Mouse (Mus musculus): ENCODE measurements around the gene Ago4. TPM values are rescaled to one million over a fixed set of nuclear protein-coding genes. Genes with fewer than 3 reads are reported as not detected.

Ago4 gene
- polyA plus RNA-seq (2016; fragmentation: Nextera tagmentation; extraction: Ambion mirVana), result 1.0 and 1.4 TPM in 2 replicates

DNA sequence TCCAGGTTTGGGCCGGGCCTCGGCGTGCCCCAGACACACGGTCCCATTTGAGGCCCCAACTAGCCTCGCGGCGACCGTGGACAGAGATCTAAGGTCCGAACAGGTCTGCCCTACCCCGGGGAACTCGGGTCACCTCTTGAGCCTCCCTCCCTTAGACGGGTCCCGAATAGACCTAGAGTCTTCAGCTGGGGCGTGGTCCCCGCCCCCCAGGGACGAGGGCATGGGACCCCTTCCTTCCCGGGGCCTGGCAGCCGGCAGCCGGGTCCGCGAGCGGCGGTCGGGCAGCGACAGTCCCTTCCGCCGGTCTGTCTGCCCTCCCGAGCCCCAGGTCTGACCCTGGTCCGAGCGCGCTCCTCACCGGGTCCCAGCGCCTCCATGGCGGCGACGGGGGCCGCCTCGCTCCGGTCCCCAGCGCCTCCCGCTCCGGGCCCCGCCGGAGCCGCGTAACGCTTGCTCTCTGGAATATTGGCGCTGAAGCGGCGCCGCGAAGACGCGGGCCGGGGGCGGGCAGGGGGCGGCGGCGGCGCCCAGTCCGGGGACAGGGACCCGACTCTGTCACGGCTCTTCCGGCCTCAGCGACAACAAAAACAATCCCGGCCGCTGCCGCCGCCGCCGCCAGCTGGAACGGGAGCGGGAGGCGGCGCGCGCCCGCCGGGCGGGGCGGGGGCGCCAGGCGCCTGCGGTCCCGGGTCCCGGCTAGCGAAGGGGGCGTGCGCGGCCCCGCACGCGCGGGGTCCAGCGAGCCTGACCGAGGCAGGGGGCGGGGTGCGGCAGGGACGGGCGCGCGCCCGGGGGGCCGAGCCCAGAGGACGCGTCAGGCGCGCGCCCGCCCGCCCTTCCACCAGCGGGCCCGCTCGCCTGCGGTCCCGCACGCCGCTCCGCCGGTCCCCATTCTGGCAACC lies at the start of gene Ago4:
Ago4 (minus strand) TSS at position 646 of the 902 bp plus-strand sequence.
- Histone ChIP-seq H3K36me3 (no peaks in the 10 kb centered on the region), H3K4me2 (peak within 1 kb of the TSS; percentile 95), H3K27ac (ENCODE audit: poor library complexity, severe bottlenecking) (no peak within 1 kb of the TSS), H3K9me3 (replicated peaks) (no peaks in the 10 kb centered on the region), H3K4me1 (replicated peaks) (peaks cover 5% of the 10 kb centered on the region), H3K4me3 (peak within 1 kb of the TSS; percentile 81), H3K9ac (peak within 1 kb of the TSS; percentile 85), H3K27me3 (replicated peaks) (peaks cover 5% of the 10 kb centered on the region; the same call in 1 of the 2 replicates)
- peak; percentile 84 for ATAC-seq (ENCODE audit: insufficient number of reproducible peaks, low FRiP score)
- under 1% methylated on average over 117 of the region's 120 CpGs for WGBS

DNA sequence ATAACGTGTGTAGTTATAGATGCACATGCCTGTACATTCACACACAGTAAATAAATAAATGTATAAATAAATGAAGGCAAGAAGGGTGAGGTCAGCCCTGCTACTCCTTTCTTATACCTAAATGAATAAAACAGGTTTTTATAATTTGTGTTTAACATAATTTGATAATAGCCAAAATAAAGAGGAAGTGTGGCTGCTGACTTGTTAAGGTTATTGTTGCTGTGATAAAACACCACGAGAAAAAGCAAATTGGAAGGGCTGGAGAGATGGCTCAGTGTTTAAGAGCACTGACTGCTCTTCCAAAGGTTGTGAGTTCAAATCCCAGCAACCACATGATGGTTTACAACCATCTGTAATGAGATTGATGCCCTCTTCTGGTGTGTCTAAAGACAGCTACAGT lies 45.8 kb upstream of the Ago4 start:
- Histone ChIP-seq H3K4me3 (no peak overlapping the region), H3K27me3 (replicated peaks) (no peaks in the 10 kb centered on the region), H3K9me3 (replicated peaks) (0 out of 2 replicates have a peak, but pooled peaks cover 3% of the 10 kb centered on the region), H3K4me1 (replicated peaks) (no peaks in the 10 kb centered on the region), H3K36me3 (peaks cover 91% of the 10 kb centered on the region), H3K27ac (ENCODE audit: poor library complexity, severe bottlenecking) (no peak overlapping the region), H3K4me2 (no peak overlapping the region), H3K9ac (no peak overlapping the region)
- no peak for ATAC-seq (ENCODE audit: insufficient number of reproducible peaks, low FRiP score)
- 88% methylated on average over 2 of the region's 2 CpGs for WGBS

DNA sequence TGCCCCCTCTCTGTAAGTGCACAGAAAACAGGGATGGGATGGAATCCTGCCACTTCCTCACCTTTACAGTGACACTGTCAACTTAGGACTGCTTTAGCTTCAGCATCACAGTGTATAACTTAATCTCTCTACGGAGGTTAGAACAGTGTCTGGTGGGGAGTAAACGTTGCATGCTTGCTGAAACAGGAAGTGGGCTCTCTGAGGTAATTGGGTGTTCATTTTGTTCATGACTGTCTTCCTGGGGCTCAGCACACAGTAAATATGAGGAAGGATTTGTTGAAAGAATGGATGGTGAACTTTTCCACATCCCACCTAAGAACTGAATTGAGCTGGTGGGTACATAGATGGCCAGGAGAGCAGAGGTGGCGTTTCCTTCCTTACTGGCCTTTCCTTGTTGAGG lies 44.6 kb upstream of the Ago4 start:
- no peak overlapping the region for H3K27ac ChIP-seq (ENCODE audit: poor library complexity, severe bottlenecking)
- H3K9me3 ChIP-seq (replicated peaks), result 0 out of 2 replicates have a peak, but pooled peaks cover 3% of the 10 kb centered on the region
- 81% methylated on average over 3 of the region's 3 CpGs for WGBS
- peaks cover 93% of the 10 kb centered on the region for H3K36me3 ChIP-seq
- H3K4me3 ChIP-seq, result no peak overlapping the region
- no peaks in the 10 kb centered on the region for H3K4me1 ChIP-seq (replicated peaks)
- no peak for ATAC-seq (ENCODE audit: insufficient number of reproducible peaks, low FRiP score)
- no peak overlapping the region for H3K4me2 ChIP-seq
- no peak overlapping the region for H3K9ac ChIP-seq
- no peaks in the 10 kb centered on the region for H3K27me3 ChIP-seq (replicated peaks)

DNA sequence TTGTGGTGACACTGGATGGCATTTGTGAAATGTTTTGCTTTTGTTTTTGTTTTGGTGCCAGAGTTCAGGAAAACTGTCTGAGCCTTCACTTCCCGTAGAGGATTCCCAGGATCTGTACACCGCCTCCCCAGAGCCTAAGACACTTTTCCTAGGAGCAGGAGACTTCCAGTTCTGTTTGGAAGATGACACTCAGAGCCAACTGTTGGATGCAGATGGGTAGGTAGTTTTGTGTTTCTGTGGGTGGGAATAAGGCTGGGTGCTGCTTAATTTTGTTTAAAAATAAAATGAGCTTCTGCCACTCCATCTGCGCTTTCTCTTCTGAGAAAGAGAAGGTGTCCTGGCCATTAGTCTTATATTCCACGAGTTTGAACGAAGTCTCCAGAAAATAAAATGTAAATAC lies 43.0 kb upstream of the Ago4 start:
- H3K4me2 ChIP-seq, result no peak overlapping the region
- 97% methylated on average over 5 of the region's 5 CpGs for WGBS
- H3K9ac ChIP-seq, result no peak overlapping the region
- no peak overlapping the region for H3K4me3 ChIP-seq
- peaks cover 97% of the 10 kb centered on the region for H3K36me3 ChIP-seq
- H3K4me1 ChIP-seq (replicated peaks), result no peaks in the 10 kb centered on the region
- H3K9me3 ChIP-seq (replicated peaks), result 0 out of 2 replicates have a peak, but pooled peaks cover 3% of the 10 kb centered on the region
- no peaks in the 10 kb centered on the region for H3K27me3 ChIP-seq (replicated peaks)
- no peak for ATAC-seq (ENCODE audit: insufficient number of reproducible peaks, low FRiP score)
- H3K27ac ChIP-seq (ENCODE audit: poor library complexity, severe bottlenecking), result no peak overlapping the region

DNA sequence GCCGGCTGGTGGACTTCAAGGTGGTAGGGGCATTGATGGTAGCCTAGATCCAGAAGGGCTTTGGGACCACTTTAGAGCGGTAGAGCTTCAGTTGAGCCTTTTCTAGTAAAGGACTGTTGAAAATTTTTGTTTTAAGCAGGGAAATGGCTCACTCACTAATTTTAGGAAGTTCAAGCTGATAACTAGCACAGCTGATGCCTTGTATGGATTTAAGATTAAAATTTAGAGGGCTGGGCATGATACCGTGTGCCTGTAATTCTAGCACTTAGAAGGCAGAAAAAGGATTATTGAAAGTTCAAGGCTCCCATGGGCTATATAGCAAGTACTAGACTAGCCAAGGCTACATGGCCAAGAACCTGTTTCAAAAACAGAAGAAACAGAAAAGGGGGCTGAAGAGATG lies 36.5 kb upstream of the Ago4 start:
- H3K4me3 ChIP-seq, result no peak overlapping the region
- no peaks in the 10 kb centered on the region for H3K4me1 ChIP-seq (replicated peaks)
- no peak for ATAC-seq (ENCODE audit: insufficient number of reproducible peaks, low FRiP score)
- no peak overlapping the region for H3K4me2 ChIP-seq
- no peaks in the 10 kb centered on the region for H3K27me3 ChIP-seq (replicated peaks)
- no peak overlapping the region for H3K27ac ChIP-seq (ENCODE audit: poor library complexity, severe bottlenecking)
- WGBS, result 86% methylated on average over 3 of the region's 3 CpGs
- 0 out of 2 replicates have a peak, but pooled peaks cover 2% of the 10 kb centered on the region for H3K9me3 ChIP-seq (replicated peaks)
- peaks cover 87% of the 10 kb centered on the region for H3K36me3 ChIP-seq
- H3K9ac ChIP-seq, result no peak overlapping the region

DNA sequence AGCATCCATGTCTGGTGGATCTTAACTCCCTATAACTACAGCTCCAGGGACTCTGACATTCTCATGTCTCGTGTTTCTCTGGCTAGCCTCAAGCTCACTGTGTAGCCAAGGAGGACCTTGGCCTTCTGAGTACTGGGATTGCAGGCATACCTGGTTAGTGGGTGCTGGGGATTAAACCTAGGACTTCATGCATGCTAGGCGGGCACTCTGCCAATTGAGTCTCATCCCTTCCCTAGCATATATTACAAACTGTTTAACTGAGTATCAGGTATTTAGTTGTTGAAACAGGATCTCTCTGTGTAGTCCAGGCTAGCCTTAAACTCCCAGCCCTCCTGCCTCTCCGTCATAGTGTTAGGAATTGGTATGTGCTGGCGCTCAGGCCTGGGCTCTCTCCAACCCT lies 34.0 kb upstream of the Ago4 start:
- Histone ChIP-seq H3K36me3 (peaks cover 76% of the 10 kb centered on the region), H3K4me3 (no peak overlapping the region)
- 89% methylated on average over 4 of the region's 4 CpGs for WGBS

DNA sequence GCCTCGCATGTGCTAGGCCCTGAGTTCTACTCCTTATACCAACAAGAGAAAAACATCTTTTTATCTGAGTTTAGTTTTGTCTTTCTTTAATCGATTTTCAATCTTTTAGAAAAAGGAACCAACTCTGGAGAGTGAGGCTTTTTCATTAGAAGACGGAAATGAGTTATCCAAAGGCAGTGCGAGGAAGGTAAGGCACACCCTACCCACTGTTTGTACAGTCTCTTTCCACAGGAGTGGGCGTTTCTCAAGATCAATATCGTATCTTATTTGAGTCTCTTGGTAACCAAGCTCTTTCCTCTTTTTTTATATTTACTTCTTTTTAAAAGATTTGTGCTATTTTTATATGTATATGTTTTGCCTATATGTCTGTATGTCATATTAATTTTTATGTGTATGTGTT lies 30.5 kb upstream of the Ago4 start:
- H3K9ac ChIP-seq, result no peak overlapping the region
- H3K27me3 ChIP-seq (replicated peaks), result no peaks in the 10 kb centered on the region
- H3K4me3 ChIP-seq, result no peak overlapping the region
- no peaks in the 10 kb centered on the region for H3K4me1 ChIP-seq (replicated peaks)
- no peaks in the 10 kb centered on the region for H3K9me3 ChIP-seq (replicated peaks)
- H3K4me2 ChIP-seq, result no peak overlapping the region
- no peak overlapping the region for H3K27ac ChIP-seq (ENCODE audit: poor library complexity, severe bottlenecking)
- peaks cover 64% of the 10 kb centered on the region for H3K36me3 ChIP-seq
- ATAC-seq (ENCODE audit: insufficient number of reproducible peaks, low FRiP score), result no peak
- WGBS, result 88% methylated on average over 6 of the region's 6 CpGs

More for the DNA sequence above, 34.0 kb upstream of the Ago4 start:
- ATAC-seq (ENCODE audit: insufficient number of reproducible peaks, low FRiP score), result no peak
- no peaks in the 10 kb centered on the region for H3K4me1 ChIP-seq (replicated peaks)
- no peak overlapping the region for H3K9ac ChIP-seq
- no peaks in the 10 kb centered on the region for H3K9me3 ChIP-seq (replicated peaks)
- no peak overlapping the region for H3K4me2 ChIP-seq
- no peak overlapping the region for H3K27ac ChIP-seq (ENCODE audit: poor library complexity, severe bottlenecking)
- H3K27me3 ChIP-seq (replicated peaks), result no peaks in the 10 kb centered on the region

DNA sequence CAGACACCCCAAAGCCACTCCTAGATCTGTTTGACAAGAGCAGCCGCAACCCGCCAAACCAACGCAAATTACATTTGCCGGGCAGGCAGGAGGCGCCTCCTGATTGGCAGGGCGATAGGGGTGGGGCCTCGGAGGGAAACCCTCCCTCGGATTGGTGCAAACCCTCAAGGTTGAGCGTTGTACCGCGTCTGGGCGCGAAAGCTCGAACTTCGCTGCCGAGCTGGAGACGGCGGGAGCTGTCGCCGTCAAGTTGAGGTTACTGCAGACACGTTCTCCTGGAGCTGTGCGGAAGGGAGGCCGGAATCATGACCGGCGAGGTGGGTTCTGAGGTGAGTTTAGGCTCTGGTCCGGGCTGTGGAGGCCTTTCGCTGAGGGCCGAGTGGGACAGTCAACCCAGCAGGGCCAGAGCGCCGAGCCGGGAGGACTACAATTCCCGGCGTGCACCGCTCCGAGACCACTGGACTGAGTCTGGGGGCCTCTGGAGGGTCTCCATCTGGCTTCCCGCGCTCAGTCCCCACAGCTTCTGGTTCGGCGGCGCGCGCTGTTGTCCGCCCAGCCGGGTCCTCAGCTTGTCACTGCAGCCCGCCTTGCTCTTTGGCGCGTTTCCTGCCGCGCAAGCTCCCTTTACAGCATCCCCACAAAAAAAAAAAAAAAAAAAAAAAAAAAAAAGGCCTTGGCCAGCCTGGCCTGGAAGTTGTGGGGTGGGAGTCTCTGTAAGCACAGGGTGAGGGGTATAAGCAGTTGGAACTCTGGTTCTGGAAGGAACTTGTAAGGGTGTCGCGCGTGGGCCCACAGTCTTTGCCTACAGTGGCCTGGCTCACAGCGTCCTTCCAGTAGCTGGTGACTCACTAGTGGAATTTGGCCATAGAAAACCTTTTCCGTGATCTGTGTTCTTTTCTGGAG lies 23.8 kb upstream of the Ago4 start, which contains the start of gene Clspn:
Clspn (plus strand) TSS at position 127 of the 903 bp plus-strand sequence.
- Histone ChIP-seq H3K9ac (peak within 1 kb of the TSS; percentile 86), H3K9me3 (replicated peaks) (no peaks in the 10 kb centered on the region), H3K27me3 (replicated peaks) (no peaks in the 10 kb centered on the region), H3K4me2 (peak within 1 kb of the TSS; percentile 87), H3K4me3 (peak within 1 kb of the TSS; percentile 98), H3K36me3 (peaks cover 13% of the 10 kb centered on the region), H3K27ac (ENCODE audit: poor library complexity, severe bottlenecking) (peak within 1 kb of the TSS; percentile 73), H3K4me1 (replicated peaks) (peaks cover 10% of the 10 kb centered on the region)
- peak; percentile 95 for ATAC-seq (ENCODE audit: insufficient number of reproducible peaks, low FRiP score)
- WGBS, result under 1% methylated on average over 54 of the region's 54 CpGs

DNA sequence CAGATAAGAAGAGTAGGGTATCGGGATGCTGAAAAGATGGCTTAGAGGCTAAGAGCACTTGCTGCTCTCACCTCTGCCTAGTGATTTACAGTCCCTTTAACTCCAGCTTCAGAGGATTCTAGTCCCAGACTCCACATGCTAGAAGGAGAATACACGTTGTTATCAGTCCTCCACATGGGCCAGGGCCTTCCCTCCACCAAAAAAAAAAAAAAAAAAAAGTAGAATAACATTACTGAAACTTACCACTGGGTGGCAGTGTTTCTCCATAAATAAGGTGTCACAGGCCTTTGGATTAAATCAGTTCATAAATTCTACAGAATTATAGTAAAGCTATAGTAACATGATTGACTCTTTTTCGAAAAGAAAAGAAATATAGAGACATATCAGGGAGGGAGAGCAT lies 21.2 kb upstream of the Ago4 start:
- Histone ChIP-seq H3K27me3 (replicated peaks) (no peaks in the 10 kb centered on the region), H3K9ac (no peak overlapping the region), H3K27ac (ENCODE audit: poor library complexity, severe bottlenecking) (no peak overlapping the region), H3K4me3 (no peak overlapping the region), H3K36me3 (no peaks in the 10 kb centered on the region), H3K4me2 (no peak overlapping the region), H3K9me3 (replicated peaks) (0 out of 2 replicates have a peak, but pooled peaks cover under 1% of the 10 kb centered on the region), H3K4me1 (replicated peaks) (peaks cover 10% of the 10 kb centered on the region)
- WGBS, result 30% methylated on average over 3 of the region's 3 CpGs
- no peak for ATAC-seq (ENCODE audit: insufficient number of reproducible peaks, low FRiP score)

DNA sequence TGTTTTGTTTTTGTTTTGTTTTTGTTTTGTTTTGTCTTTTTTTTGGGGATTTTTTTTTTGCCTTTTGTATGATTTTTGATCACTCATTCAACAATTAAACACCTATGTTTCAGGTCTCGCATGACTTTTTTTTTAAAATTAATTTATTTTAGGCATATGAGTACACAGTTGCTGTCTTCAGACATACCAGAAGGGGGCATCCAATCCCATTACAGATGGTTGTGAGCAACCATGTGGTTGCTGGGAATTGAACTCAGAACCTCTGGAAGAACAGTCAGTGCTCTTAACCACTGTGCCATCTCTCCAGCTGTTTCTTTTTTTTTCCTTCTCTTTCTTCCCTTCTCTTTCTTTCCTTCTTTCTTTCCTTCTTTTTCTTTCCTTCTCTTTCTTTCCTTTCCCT lies 20.4 kb upstream of the Ago4 start:
- H3K9me3 ChIP-seq (replicated peaks), result 0 out of 2 replicates have a peak, but pooled peaks cover 3% of the 10 kb centered on the region
- H3K4me1 ChIP-seq (replicated peaks), result peaks cover 10% of the 10 kb centered on the region
- no peak overlapping the region for H3K4me2 ChIP-seq
- H3K27me3 ChIP-seq (replicated peaks), result no peaks in the 10 kb centered on the region
- no peak overlapping the region for H3K4me3 ChIP-seq
- 76% methylated on average over 1 of the region's 1 CpGs for WGBS
- no peaks in the 10 kb centered on the region for H3K36me3 ChIP-seq
- H3K9ac ChIP-seq, result no peak overlapping the region
- no peak for ATAC-seq (ENCODE audit: insufficient number of reproducible peaks, low FRiP score)
- H3K27ac ChIP-seq (ENCODE audit: poor library complexity, severe bottlenecking), result no peak overlapping the region

DNA sequence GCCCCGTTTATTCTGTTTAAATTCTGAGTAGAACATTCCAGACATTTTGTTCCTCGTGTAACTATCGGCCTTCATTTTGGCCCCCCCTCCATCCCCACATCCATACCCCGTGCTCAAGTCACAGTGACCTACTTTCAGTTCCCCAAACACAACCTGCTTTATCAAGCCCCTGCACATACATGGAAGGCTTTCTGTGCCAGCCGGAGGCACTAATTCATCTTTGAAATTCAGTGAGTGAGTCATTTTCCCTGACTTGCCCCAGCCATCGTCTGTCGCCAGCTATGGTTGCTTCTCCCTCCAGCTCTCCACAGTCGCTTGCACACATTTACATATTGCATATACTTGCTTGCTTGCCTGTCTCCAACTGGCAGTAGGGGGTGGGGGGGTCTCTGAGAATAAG lies 19.8 kb upstream of the Ago4 start:
- H3K36me3 ChIP-seq, result no peaks in the 10 kb centered on the region
- no peak for ATAC-seq (ENCODE audit: insufficient number of reproducible peaks, low FRiP score)
- H3K9me3 ChIP-seq (replicated peaks), result 0 out of 2 replicates have a peak, but pooled peaks cover 3% of the 10 kb centered on the region
- H3K27ac ChIP-seq (ENCODE audit: poor library complexity, severe bottlenecking), result no peak overlapping the region
- H3K27me3 ChIP-seq (replicated peaks), result no peaks in the 10 kb centered on the region
- H3K4me3 ChIP-seq, result no peak overlapping the region
- no peak overlapping the region for H3K9ac ChIP-seq
- WGBS, result 59% methylated on average over 8 of the region's 8 CpGs
- no peak overlapping the region for H3K4me2 ChIP-seq
- H3K4me1 ChIP-seq (replicated peaks), result peaks cover 7% of the 10 kb centered on the region
